Mouse (Mus musculus): Measurements from ENCODE around the gene Ccr4.

DNA sequence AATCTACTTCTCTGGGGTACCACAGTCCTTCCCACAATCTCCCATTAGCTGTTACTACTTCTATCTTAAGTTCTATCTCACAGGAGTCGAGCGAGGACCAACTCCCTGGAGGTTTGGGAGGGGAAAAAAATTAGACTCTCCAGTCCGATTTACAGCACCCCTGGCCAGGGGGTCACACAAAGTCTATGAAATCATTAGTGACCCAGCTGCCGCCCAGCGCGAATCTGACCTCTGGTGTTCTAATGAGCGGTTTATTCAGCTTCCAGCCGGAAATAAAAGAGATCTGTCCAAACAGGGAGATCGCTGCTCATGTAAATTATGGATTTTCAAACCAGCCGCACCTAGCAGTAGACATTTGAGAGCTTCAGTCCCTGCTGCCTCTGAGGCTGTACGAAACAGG is 26.6 kb upstream of the Ccr4 start:
- TF ChIP-seq CTCF (IDR thresholded peaks at IDR 0.05; ENCODE audit: borderline replicate concordance, control insufficient read depth, extremely low read depth, insufficient read depth, low read length, poor library complexity) = no peak
- TF ChIP-seq POLR2A (IDR thresholded peaks at IDR 0.05; ENCODE audit: control insufficient read depth, extremely low read depth, insufficient read depth, low read length, poor library complexity) = no peak
